Mouse (Mus musculus) thymus, postnatal 4 days (tissue): Measurements from ENCODE around the gene Clstn2.

Source experiments
- DNase-seq: peaks from one replicate; pipeline ENCODE4 v3.0.0; 2021

Gene Clstn2

DNA sequence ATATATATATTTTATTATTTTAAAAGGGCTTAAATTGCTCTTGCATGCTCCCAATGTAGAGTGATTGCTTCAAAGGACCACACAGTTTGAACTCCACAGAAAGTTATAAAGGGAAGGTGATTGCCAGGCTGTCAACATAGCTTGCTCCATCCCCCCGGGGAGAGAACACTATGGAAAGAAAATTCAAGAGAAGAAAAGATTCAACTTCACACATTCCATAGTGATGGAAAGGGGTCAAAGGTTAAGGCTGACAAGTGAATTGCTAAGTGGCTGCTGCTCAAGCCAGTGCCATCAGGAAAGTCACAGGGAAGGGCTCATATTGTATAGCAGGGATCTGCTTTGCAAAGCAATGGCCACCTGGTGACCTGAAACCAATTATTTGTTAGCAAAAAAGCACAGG is 360.8 kb downstream of the Clstn2 start:
- DNase-seq = no peak

DNA sequence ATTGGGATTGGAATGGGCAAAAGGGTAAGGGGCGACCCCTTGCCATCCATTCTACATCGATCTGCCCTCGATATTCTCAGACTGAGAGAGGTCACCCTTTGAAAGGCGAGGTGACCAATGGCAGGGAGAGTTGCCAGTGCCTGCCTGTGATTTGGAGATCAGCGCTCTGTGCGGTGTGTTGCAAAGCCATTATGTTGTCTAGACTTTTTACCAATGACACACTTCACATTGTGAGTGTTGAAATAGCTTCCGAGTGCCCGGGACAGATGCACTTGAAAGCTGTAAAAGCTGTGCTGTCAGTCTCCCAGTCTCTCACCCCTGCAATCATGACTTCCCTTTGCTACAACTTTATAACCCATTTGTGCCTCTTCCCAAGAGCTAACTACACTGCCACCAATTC is 362.3 kb downstream of the Clstn2 start:
- DNase-seq = no peak

DNA sequence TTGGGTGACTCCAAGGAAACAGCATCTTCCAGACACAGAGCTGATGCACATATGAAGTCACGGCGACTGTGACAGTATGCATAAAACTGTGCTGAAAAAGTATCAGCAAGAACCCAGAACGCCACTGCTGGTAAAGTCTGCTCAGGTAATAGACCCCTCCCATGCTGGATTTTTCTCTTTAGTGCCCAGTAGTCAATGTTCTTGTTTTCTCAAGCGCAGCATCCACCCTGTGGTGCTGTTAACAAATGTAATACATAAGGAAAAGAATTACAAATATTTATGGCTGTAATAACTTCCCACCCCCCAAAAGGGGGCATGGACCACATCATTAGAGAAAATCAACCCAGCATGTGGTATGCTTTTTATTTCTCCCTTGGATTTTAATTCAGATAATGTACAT is 372.0 kb downstream of the Clstn2 start:
- DNase-seq = no peak

DNA sequence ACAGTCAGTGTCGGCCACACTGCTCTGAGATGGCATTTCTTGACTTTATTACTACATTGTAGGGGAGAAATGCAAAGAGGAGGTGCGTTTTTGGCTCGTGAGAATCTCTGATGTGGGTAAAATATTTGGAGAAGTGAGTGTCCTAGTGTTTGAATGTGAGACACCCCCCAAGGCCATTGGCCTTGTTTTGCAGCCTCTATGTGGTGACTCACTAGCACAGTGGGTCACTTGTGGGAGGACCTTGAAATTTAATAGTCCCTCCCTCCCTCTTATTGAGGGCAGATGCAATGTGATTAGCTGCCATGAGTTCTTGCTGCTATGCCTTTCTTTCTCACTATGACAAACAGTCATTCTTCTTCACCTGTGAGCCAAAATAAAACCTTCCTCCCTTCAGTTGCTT is 374.2 kb downstream of the Clstn2 start:
- no peak for DNase-seq

DNA sequence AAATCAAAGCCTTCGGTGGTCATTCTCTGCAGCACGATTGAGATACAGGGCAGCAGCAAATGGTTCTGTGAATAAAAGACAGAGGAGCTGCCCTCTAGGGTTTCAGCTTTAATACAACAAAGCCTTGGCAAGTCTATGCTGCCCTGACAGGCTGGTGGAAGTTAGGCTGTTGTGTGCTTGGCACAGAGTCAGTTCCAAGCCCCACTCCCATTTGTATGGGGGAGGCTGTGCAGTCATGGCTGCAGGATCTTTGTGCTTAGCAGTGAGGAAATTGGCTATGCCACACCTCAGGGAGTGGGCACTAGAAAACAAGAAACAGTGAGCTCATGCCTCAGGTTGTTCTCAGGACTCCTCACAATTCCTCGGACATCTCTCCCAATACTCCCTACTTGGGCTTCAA is 384.6 kb downstream of the Clstn2 start:
- no peak for DNase-seq

DNA sequence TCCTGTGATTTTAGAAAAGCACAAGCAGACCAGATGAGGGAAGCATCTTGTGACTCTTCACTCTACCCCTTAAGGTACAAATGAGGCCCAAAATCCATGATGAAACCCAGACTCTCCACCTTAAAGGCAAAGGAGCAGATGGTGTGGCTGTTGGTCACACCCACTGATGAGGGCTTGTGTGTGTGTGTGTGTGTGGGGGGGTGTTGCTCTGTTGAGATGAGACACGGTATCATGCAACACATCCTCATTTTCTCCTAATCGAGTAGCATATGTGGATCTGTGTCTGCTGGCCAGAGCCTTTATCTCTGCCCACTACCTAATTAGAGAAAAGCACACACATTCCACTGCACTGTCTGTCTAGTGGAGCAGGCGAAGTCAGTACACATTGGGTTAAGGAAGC is 387.2 kb downstream of the Clstn2 start:
- DNase-seq = no peak

DNA sequence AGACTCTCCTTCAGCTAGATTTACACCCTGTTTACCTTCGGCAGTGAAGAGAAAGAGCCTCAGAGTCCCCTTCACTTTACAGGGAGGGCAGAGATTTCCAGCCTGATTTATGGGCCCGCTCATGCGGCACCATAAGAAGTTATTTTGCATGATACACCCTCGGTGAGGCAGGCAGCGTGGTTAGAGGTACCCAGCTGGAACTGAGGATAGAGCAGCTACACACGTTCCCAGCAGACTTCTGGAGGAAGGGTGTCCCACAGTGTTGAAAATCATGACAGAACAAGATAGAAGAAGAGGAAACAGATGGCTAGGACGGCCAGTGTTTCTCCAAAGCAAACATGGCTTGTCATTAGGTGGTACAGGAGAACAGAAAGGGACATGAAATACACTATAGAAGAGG is 390.6 kb downstream of the Clstn2 start:
- no peak for DNase-seq

DNA sequence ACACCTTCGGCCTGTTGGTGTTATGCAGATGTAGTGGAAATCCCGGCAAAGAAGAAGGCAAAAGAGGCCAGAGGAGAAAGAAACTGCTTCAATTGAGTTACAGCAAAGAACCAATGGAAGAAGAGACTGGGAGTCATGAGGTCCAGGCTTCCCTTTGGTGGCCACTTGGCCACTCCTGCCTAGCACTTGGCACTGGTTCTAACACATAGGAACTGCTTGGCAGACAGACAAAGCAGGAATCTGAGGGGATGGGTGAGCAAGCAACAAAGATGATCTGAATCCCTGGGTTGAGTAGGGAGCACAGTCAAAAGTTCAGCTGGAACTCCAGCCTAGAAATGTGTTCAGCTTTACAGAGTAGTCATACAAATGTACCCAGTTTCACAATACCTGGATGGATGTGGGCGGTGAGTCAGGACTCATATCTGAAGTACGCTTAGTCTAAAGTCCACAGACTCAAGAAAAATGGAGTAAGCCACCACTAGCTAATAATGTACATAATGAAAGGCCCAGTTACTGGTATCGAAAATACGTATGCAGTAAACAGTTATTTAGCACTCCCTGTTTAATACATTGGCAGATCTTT is 392.9 kb downstream of the Clstn2 start:
- no peak for DNase-seq

DNA sequence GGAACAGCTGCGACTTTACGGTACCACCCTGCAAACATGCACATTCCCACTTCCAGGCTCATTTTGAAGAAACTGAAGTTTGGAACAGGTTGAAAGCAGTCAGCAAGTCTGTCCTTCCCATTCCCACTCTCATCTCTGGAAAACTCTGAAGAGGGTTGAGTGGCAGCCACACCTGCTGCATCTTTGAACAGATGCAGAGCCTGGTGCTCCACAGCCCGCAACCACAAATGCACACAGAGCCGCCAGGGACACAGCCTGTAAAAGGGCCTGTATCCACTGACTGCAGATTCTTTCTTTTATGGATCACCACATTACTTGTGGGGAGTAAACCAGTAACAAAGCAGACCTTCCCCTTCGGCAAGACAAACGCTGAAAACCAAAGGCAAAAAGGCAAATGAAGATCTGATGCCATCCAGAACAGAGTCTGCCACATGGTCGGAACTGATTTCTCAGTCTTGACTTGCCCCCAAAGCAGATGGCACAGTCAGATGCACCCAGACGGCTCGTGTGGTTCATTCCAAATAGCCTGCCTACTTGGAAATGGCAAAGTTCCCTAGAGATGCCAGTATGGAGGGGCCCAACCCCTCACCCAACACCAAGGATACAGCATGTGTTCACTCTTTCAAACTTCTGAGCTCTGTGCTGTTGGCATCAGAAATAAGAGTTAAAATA is 394.2 kb downstream of the Clstn2 start:
- DNase-seq = no peak

DNA sequence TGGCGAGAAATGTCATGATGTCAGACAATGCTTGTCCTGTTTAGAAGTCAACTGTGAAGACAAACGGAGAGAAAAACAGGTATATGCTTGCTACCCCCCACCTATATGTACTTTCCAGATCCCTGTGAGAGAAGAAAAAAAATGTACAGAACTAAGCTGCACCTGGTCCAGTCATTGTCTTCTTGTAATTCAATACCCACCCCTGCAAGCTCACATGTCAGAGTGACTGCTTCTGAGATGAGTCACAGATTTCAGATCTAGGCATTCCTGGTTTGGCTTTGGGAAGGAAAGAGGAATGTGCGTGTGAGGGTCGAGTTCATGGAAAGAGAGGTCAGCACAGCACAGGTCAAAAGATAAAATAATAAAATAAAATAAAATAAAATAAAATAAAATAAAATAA is 397.6 kb downstream of the Clstn2 start:
- no peak for DNase-seq

DNA sequence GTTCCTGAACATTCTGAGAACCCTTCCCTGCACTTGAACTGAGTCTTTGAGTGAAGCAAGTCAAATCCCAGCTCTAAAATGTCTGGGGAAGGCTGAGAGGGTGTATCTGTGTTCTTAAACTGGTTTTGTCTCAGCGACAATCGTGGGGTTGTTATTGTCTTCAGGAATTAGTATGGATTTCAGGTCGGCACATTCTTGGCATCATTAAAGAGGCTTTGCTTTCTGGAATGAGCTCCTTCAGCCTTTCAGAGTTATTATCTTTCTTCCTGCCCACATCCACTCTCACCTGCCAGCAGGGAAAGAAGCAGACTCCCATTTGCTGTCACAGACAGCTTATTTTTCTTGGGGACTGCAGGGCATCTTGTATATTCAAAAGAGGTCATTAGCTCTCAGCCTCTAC is 398.1 kb downstream of the Clstn2 start:
- DNase-seq = no peak

DNA sequence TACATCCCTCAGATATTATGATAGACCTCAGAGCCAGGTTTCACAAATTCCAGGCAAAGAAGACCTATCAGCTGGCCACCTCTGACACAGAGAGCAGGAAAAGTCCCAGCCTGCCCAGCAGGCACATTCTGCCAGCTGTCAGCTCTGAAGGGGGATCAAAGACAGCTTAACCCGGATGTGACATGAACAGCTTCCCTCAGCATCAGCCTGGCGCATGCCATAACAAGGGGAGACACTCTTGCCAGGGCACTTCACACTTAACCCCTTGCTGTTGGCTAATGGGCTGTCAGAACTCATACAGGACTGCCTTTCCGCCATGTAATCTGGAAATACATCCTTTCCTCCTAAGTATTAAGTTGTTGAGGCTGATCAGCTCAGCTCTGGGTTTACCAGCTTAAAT is 403.8 kb downstream of the Clstn2 start:
- DNase-seq = no peak

DNA sequence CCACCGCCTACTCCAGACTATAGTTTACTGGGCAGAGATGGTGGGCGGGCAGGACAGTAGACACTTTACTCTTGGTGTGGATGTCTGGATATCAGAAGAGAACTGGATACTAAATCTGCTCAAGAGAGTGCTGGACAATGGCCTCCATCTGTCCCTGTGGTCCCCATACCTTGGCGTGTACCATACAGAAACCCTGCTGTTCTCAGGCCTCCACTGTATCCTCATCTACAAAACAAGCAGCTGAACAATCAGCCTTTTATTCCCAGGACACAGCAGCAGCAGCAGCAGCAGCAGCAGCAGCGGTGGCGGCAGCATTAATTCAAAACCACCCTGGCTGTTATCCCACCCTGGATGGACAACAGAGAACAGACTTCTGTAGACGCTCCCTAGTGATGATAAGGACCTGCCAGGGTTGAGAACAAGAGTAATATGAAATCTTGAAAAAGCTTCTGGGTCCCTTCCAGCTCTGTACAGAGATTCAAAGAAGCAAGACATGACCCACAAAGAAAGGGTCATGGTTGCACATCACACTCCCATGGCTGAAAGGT is 404.5 kb downstream of the Clstn2 start:
- no peak for DNase-seq

DNA sequence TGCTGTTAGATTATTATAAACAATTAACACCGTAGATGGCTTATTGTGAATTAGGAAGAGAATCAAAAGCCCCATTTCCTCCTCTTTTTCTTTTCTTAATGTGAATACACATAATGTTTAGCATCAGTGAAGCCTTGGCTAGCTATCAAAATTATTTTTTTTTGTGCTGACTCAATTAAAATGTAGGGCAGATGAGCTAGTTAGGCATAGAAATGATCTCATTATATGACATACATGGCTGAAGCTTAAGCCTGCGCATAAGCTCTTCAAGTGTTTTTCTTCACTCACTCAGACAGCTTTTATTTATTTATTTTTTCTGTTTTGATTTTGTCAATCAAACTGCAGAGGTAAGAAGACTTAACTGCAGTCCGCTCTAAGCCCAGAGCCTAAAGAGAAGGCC is 405.1 kb downstream of the Clstn2 start:
- DNase-seq = no peak

DNA sequence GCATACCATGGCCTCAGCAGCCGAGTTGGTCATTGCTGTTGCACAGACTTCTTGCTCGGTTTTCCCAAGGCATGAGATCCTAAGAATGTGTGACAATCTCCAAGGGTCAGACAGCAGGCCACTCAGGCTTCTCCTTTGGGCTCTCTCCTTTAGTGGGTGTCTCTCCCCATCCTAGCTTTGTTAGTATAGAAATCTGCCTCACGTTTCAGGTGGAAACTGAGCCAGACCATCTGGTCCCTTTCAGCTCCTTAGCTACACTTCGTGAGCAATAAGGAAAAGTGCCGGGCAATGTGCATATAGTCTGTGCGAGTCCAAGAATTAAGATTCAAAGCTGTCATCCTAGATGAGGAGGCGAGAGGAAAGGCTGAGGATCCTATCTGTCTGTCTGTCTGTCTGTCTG is 422.4 kb downstream of the Clstn2 start:
- no peak for DNase-seq

DNA sequence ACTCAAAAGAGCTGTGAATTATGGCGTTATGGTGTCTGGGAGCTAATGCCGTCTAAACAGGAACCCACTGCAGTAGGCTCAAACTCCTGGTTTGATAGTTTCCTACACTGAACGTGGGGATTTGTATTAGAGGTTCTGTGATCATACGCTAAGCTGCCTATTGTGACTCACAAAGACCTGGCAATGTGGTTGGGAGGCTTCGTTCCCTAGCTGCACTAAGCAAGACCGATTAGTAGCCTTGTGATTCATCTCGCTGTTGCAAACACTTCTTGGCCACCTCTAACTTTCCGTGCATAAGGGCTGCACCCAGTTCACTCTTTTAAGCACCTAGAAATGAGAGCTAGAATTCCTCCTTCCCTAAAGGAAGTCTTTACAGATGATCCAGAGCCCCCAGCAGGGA is 429.3 kb downstream of the Clstn2 start:
- DNase-seq = no peak

DNA sequence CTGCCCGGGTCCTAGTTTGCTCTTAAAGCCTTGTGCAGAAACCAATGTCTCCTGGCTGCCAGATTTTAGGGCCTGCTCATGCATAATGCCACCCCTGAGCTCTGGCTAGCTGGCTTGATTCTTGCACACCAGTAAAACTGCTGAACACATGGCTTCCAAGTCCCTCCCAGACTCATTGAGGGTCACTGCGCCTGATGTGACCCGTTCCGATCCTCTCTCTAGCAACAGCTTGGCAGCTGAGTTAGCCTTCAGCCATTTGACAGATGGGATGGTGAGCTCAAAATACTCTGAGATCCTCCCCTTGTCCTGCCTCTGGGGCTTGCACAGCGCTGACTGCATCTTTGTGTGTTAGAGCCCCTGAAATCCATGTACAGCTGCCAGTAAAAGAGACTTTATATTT is 430.5 kb downstream of the Clstn2 start:
- no peak for DNase-seq

DNA sequence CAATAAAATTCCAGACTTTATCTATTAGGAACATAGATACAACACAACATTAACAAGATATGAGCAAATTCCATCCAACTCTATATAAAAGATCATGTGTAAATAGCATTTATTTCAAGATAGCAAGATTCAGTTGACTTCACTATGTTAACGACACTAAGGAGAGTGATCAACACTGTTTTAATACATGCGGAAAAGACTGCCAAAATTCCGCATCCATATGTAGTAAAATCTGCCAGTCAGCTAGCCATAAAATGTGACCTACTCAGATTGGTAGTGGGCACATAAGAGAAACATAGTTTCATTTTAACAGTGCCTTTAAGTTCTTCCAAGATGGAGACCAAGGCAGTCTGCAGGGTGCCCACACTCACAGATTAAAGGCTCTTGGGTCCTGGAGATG is 434.0 kb downstream of the Clstn2 start:
- no peak for DNase-seq

DNA sequence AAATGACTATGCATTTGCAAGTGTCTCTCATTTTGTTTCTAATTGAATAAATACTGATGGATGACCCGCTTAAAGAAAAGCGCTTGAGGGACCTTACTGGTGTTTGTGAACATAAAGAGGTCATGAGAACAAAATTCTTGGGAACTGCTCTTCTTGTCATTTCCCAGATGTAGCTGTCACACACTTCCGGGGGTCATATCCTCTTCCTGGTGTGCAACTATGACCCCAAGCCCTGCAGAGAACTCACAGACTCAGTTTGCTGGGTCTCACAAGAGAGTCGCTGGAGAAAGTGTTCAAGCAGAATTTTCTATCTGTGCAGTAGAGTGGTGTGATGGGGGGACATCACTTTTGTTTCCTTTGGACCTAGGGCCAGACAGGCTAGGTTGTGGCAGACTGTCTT is 442.3 kb downstream of the Clstn2 start:
- no peak for DNase-seq

DNA sequence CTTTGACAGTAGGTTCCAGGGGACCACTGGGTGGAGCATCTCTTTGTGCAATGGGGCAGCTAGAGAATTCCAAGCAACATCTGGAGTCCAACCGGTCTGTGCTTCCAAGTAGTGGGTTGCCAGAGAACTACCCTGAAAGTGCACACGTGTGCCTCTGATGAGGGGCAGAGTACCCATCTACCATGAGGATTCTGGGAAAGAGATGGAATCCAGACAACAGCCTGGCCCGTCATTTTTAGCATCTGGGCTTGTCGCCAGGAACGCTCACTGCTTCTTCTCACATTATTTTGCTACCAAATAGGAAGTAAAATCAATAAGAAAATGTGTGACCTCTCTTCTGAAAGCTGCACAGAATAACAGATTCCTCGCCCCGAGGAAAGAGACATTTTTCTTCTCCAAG is 462.1 kb downstream of the Clstn2 start:
- DNase-seq = no peak

DNA sequence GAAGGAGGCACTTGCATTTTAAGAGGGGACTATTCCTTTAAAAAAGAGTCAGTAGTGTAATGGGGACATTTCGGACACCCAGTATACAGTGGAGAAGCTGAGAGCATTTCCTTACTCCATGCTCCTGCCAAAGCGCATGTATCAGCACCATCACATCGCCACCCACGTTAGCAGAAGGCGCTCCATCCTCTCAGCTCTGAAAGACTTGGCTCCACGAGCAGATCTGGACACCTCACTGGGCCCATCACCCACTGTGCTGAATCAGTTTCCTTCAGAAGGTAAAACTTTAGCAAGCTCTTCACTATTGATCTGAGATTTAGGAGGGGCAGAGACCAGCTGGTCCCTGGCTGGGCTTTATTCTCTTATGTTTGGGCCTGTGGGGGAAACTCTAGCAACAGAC is 469.9 kb downstream of the Clstn2 start:
- DNase-seq = no peak

DNA sequence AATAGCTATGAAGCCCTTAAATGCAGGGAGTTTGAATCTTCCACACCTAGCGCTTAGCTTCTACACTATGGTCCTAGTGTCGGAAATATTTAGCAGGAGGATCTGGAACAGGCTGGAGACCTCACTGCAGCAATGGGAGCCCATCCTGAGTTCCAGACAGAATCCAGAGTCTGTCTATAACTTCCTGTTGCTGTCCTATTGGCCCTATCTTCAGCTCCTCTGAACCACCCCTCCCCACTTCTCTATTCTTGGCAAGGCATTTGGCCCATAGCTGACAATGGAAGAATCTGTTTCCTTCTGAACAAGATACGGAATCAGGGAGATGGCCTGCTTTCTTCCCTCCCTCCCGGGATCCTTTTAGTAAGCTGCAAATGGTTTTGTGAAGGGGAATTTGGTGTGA is 488.6 kb downstream of the Clstn2 start:
- DNase-seq = no peak

DNA sequence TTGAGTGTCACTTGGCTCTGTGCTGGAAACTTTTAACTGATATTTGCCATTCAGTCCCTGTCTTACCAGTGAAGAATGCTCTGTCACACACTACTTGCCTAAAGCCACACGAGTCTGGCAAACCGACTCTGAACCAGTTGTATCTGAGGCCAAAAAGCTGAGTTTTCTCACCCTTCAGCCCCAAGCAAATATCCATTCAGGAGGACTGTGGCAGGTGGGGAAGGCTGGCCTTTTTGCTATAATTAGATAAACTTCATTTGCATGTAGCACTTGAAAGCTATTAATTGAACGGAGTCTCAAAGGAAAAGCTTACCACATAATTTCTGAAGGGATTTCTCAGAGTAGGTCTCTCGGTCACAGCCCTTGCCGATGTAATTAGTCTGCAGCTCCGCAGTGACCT is 491.6 kb downstream of the Clstn2 start:
- DNase-seq = no peak

DNA sequence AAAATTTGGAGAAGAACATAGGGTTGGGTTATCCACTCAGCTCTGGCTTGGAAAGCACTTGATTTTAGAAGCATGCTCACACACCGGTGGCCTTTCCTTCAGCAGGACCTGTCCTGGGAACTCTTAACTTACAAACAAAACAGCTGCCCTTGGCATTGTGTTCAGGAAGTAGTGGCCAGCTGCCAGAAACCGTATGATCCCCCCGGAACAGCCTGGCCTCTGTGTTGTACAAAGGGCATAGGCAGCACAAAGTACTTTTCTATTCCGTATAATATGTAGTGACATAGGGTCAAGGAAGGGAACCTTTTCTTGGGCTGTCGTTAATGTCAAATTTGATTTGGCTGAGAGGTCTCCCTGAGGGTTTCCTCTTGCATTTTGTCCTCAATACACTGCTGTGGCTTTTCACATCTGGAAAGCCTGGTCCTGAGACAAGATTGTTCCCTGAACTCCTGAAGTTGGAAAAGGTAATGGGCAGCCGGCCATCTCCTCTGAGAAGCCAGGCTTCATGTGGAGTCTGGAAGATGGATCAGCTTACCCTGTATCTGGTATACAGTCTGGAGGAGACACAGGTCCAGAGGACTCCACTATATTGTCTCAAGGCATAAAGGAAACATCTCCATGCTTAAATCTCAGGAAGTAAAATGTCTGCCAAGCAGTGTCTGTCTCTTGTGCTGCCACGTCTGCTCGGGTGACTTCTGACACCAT is 494.8 kb downstream of the Clstn2 start:
- DNase-seq = no peak

DNA sequence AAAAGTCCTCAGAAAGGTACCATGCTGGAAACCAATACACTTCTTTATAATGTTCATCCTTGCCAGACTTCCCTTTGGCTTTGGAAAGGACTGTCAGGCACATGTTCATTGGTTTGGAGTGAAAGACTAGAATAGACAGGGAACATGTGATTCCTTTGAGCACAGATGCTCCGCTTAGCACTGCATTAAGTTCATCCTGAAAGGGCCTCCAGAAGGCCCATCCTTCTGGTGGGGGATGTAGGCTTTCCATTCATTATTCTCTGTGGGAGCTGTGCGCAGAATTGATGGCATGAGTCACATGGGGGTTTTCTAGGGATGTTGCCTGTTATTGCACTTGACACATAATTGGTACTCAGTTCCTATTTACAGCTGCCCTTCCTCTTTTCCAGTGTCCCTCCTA is 498.8 kb downstream of the Clstn2 start:
- DNase-seq = no peak
